Mouse (Mus musculus) frontal cortex, postnatal 36 days (tissue): ENCODE data around the gene Iqcd.

Experiments used
- DNase-seq, 2 experiments: peaks; one replicate each; pipeline ENCODE4 v3.0.0; 2022; ENCODE audit warnings: low spot score in 2 of 2

The Iqcd gene

DNA sequence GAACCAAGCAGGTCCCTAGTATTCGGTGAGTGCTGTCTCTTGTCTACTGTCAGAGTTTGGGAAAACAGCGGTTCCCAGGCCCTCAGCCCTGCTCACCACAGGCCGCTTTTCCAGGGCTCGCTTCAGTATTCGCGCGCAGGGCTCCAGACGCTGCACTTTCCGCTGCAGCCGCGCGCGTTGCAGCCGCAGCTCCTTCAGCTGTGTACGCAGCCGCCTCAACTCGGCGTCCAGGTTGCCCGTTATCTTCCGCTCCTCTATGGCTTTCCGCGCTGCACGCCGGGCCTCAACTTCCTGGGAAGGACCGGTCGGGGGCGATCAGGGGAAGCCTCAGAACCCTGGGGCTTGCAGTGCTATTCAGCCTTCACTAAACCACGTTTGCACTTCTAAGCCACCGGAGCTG lies 42.3 kb downstream of the Iqcd start:
- no peak for DNase-seq

DNA sequence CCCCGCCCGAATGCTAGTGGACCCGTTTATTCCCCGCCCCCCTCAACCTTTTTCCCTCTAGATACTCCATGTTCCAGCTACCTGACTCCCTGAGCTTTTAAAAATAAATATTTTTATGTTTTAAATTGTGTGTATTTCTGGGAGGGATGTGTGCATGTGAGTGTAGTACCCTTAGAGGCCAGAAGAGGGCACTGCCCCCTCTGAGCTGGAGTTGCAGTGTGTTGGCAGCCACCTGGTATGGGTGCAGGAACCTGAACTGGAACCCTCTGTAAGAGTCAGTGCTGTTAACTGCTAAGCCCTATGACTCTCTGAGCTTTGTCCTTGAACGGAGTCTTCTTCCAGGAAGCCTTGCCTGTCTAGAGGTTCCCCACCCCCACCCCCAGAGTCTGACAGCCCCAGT lies 43.1 kb downstream of the Iqcd start:
- no peak for DNase-seq

DNA sequence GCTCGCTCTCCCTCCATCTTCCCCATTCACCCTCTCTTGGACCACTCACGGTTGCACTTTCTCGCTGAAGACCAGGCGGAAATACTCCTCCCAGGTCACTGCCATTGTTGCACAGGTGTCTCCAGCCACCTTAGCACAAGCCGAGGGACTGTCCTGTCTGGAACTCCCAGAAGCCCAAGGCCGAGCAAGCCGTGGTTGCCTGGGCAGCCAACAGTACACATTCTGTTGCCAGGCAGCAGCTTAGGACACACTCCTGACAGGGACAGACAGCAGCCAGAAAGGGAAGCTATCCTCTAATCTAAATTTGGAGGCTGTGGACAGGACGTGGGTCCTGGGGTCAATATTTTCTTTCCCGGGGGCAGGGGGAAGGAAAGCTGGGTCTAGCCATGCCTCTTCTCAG lies 45.3 kb downstream of the Iqcd start, which contains the start of gene Cfap73:
TSS of gene Cfap73 (minus strand) at position 105 of the 400 bp plus-strand sequence.
- no peak for DNase-seq

DNA sequence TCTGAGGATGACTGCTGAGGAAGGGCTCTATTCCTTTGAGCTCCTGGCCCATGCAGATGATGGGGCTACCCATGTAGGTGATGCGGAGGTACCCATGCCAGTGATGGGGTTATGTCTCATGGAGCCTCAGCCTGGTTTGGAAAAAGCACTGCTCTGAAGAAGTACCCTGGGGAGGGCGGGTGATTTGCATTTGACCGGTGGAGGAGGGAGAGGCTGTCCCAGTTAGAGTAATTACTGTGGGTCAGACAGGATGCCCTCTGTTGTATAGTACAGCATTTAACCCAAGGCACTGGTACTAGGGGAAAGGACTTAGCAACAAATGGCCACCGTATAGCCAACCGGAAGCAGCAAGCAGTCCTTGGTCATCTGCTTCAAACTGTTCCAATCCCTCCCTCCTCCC lies 46.0 kb downstream of the Iqcd start:
- no peak for DNase-seq

DNA sequence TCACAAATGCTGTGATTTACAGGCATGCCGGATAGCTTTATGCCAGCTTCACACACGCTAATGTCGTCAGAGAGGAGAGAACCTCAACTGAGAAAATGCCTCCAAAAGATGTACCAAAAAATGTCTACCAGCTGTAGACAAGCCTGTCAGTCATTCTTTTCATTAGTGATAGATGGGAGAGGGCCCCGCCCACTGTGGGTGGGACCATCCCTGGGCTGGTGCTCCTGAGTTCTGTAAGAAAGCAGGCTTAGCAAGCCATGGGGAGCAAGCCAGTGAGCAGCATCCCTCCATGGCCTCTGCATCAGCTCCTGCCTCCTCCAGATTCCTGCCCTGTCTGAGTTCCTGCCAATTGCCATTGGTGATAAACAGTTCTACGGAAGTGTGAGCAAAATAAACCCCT lies 46.8 kb downstream of the Iqcd start:
- DNase-seq, result no peak

DNA sequence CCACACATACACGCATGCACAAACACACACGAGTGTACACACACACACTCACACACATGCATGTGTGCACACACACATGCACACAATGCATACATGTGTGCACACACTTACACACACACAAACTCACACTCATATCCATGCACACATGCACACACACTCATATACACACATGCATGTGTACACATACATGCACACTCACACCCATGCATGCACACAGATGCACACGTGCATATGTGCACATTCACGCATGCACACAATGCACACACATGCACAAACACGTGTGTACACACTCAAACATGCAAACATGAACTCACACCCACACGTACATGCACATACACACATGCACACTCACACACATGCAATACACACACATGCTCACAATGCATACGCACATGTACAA lies 51.3 kb downstream of the Iqcd start:
- no peak for DNase-seq

DNA sequence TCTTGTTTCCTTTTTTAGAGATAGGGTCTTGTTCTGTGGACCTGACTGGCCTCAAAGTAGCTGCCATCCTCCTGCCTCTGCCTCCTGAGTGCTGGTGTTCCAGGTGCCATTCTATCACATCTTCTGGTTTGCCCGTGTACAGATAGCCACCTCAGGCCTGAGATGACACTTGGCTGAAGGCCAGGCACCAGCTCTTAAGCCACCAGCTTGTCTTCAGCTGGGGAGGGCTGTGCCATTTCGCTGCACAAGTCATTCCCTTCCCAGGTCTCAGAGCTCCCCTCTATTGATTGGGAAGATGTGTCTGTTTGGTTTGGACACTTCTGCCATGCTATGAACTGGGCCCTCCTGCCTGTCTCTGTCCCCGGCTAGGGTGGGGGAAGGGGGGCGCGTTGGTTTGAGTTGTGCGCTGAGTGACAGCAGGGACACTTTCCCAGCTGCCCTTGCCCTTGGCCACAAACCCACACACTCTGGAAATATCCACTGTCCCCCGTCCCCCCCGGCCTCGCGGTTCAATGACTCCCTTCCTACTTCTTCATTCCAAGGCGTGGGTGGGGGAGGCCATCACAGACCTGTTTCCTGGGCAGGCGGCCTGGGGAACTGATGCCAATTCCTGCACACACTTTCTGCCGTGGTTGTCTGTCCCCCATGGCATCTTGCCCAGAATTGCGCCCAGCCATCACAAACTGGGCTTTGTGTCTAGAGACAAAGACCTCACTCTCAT lies 54.7 kb downstream of the Iqcd start:
- DNase-seq, result no peak

DNA sequence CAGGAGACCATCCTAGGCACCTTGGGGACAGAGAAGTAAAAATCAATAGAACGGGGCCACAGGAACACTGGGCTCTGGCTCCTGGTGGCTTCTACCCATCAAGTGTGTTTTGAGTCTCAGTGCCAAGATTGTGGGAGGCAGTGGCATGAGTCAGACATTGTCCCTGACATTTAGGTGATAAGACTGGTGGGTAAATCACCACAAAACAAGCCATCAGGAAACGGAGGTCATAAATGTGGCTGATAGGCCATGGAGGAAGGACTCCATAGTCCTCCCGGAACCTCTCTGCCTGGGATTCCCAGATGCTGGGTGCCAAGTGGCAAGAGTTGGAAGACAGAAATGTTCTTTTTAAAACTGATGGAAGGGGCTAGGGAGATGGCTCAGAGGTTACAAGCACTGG lies 55.4 kb downstream of the Iqcd start:
- DNase-seq, result no peak

DNA sequence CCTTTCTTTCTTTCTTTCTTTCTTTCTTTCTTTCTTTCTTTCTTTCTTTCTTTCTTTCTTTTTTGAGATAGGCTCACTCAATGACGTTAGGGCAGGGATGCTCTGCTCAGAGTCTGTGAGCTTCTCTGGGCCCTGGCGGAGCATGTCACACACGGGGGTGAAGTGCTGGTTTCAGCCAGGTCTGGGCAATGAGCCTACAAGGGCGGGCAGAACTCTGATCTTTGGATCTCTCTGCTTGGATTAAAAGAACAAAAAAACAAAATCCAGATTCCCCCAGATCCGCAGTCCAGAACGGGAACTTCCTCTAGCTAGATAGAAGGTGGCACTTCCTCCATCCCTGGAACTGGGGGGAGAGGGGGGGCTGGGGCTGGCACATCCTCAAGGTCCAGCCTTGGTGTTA lies 57.0 kb downstream of the Iqcd start:
- DNase-seq, result no peak

DNA sequence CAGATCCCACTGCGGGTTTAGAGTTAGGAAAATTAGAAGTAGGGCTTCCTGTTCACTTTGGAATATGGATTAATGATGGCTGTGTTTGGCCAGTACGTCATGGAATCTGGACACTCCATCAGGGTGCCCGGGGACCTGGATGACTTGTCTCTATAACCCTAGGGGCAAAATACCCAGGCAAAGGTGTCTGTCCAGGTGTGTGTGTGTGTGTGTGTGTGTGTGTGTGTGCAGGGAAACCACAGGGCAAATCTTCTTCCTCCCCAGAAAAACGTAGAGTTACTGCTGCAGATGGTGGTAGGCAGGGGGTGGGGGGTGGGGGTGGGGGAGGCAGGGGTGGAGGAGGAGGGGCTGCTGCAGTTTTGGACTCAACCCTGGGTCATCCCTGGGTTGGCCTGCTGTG lies 58.5 kb downstream of the Iqcd start:
- DNase-seq, result no peak

DNA sequence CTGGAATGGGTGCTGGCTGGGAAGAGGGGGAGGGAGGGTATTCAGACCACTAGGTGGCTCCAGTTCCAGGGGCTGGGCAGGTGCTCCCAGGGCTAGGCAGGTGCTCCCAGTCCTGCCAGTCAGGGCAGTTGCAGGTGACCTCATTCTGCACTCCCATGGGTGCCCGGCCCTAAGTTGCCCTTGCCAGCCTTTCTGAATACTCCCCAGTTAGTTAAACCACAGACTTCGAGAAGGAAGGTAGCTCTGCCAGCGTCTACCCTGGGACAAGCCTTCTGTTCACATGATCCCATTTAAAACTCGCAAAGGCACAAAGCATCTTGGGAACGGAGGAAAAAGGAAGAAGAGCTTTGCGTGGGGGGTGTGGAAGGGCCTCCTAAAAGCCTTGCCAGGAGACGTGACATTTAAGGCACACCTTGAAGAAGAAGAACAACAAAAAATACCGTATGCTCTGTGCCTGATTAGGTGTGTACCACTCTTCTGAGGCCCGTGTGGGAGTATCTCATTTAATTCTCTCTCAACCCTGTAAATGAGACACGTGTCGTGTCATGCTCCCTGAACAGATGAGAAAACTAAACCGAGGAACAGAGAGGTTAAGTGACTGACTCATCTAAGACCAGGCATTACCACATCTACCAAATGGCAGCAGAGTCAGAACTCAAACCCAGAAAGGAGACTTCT lies 59.1 kb downstream of the Iqcd start:
- DNase-seq, result peak; percentile 43 to 58

DNA sequence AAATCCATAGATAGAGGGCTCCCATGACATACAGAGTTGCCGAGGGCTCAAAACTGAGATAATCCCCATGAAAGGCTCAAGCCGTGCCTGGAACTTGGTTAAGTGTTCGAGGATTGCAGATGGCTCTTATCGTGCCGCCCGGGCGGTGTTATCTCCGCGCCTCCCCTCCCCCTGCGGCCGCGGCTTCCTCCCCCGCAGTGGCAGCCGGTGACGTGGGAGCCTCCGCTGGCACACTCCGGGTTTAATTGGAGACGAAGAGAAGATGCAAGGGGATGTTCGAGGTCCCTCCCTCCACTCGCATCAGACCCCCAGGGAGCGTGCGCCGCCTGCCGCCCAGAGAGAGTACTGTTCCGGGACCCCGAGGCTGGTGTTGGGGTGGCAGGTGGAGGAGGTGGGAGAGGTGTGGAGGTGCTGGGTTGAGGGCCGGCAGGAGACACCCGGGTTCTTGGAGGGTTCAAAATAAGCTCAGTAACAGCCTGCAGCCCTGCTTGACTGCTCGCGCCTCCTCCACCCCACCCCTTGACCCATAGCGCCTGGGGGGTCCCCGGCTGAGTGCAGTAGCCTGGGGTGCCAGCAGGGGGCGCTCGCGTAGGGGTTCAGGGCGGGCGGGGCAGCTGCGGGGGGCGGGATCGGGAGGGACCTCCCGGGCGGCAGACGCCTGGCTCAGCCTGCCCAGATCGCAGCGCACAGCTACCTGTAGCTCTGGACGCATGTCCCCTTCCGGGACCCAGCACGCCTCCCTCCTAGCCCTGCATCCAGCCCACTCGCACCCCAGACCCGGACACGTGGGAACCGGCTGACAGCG lies 60.0 kb downstream of the Iqcd start, which contains the start of gene Rasal1:
TSS of gene Rasal1 (plus strand) at position 244 of the 805 bp plus-strand sequence.
- DNase-seq, result peak; percentile 79 to 84

DNA sequence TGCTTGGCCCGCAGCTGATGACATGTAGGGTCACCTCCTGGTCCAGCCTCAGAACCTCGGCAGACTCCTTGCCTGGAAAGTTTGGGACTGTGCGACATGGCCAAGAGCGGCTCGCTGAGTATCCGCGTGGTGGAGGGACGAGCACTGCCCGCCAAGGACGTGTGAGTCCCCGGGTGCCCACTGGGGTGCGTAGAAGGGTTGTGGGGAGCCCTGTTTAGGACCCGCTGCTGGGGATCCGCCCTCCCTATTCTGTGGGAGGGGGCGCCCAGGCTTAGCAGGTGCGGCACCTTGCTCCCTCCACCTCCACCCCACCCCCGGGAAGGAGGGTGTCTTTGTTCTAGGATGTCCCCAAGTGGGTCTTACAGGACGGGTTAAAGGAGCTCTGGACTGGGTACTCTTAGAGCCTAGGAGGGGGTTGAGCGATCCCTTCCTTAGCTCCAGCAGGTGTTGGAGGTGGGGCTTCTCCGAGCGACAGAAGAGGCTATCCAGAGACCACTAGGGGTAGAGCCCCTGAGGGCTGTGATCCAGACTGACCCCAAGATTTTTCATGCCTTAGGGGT lies 60.6 kb downstream of the Iqcd start:
- DNase-seq, result peak; percentile 41 to 46

DNA sequence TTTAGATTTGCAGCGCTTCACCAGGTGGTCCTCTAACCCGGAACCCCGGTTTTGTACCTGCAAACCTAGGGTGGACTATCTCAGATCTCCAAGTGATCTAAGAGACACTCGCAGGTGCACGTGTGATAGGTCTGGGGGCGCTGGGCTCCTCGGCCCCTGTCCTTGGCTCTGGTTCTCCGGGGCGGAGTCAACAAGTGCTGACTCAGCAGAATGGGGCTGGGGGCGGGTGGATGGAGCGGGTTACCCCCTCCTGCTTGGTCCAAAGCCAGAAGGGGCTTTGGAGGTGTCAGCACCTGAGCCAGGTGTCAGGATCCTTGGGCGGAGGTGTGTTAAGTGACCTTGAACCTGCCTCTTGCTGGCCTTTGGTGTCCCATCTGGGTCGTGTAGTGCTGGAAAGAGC lies 61.1 kb downstream of the Iqcd start:
- no peak for DNase-seq

DNA sequence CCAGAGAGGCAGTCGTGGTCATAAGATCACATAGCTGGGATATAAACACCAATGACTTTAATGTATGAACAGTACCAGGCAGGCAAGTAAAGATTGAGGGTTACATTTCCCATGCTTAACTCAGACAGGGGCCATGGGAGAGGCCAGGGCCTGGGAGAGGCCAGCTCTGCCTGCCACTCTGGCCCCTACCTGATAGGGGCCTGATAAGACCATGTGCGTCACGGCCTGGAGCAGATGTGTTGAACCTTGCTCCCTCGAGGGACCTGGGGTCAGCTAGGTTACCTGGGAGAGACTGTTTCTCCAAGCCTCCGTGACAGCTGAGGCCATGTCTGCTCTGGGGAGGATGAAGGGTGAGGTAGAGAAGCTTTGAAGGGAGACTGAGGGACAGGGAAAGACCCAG lies 62.4 kb downstream of the Iqcd start:
- no peak for DNase-seq

DNA sequence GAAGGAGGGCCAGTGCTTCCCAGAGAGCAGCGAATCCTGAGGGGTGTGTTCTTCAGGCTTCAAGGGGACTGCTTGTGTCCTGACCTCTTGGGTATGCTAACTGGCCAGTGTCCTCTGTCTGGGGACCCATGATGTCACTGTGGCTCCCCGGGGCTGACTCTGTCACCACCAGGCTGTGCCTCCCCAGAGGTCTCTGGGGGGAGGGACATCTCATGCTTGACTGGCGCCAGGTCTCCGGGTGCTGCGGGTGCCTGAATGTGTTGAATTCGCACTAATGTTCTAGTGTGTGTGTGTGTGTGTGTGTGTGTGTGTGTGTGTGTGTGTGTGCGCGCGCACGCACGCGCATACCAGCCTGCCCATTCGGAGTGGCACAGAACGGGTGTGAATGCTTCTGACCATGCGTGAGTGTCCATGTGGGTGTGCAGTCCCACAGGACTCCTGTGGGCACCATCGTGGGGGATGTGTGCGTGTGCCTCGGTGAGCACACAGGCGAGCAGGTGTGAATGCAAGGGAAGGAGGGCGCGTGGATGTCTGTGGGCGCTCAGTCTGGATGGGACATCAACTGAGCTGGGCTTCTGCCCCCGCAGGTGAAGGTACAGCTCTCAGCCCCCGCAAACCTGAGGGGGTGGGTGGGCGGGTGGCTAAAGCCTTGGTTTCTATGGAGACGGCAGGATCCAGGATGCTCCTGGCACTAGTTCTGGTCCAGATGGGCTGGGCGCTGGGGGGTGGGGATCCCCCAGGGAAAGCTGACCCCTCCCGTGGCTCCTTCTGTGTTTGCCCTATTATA lies 64.3 kb downstream of the Iqcd start:
- DNase-seq, result no peak

DNA sequence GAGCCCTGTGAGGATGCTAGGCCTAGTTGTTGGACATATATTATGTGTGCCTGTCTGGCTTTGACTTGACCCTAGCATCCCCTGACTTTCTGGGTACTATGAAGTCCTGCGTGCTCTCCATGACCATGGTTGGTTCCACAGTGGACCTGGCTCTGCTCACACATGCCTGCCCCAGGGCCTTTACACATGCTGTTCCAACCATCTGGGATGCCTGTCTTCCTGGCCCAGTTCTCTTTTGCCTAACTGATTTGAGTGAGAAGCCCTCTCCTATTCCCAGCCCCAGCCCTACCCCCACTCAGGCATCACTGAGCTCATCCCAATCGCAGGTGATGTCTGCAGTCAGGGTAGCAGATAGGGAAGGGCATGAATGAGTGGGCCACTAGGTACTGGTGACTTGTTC lies 65.1 kb downstream of the Iqcd start:
- DNase-seq, result no peak

DNA sequence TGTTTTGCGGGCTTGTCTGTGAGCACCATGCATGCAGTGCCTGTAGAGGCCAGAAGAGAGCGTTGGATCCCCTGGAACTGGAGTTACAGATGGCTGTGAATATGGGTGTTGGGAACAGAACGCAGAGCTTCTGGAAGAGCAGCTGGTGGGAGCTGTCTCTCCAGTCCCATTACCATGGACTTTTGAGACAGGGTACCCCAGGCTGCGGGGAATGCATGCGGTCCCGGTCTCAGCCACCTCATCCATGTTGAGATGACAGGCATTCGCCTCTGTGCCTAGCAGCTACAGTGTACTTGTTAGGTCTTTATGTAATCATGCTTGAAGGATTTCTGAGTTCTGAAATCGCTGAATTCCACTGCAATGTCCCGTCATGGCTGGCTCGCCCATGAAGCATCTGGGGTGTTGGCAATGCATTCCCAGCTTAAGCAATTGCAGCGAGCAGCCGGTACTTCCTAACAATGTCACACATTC lies 67.5 kb downstream of the Iqcd start:
- peak; percentile 58 to 84 for DNase-seq
